Mouse (Mus musculus): ENCODE data around the gene Timm23. TPM values are rescaled to one million over a fixed set of nuclear protein-coding genes. Genes with fewer than 3 reads are reported as not detected.
"Not testable (repeated sequence)": the region's sequence is repeated elsewhere in the genome, so short reads cannot be mapped to it uniquely, and the experiment has no call there.

Timm23 gene
- total and polyA plus RNA-seq, 3 experiments = 425 to 431 TPM; not detected in 1

- peaks cover 4 to 46% of the 10 kb centered on the region in 2 experiments; a peak in 3 of 4 replicates for H3K36me3 ChIP-seq (ENCODE audit: control insufficient read depth in 1 of 2, insufficient read depth in 2 of 2, low read length in 2 of 2)
- no peak overlapping the region for H3K27ac ChIP-seq (ENCODE audit: control insufficient read depth, low read depth, low read length)
- no peak for DNase-seq (ENCODE audit: low read depth, low spot score)
These were observed 20.8 kb downstream of the Timm23 start for GRCm38 (mm10) chr14:32180861-32181260.

GRCm38 (mm10) chr14:32179393-32180195 lies 22.1 kb downstream of the Timm23 start:
- Histone ChIP-seq H3K9me3 (replicated peaks; ENCODE audit: insufficient read depth, low read length) (no peaks in the 10 kb centered on the region), H3K79me2 (ENCODE audit: control insufficient read depth, insufficient read depth, low read length, poor library complexity) (peaks cover 5% of the 10 kb centered on the region; the same call in 1 of the 2 replicates), H3K9ac (ENCODE audit: control insufficient read depth, low read depth, low read length, poor library complexity, severe bottlenecking) (no peak overlapping the region), H3K4me3 (ENCODE audit: control insufficient read depth in 1 of 2, insufficient read depth in 1 of 2, low read depth in 2 of 2, low read length in 2 of 2) (no peak overlapping the region), H3K27me3 (ENCODE audit: control insufficient read depth in 1 of 2, insufficient read depth in 2 of 2, low read length in 2 of 2) (no peaks in the 10 kb centered on the region), H3K4me1 (ENCODE audit: control insufficient read depth in 1 of 2, insufficient read depth in 2 of 2, low read length in 2 of 2) (peaks cover 0 to 3% of the 10 kb centered on the region in 2 experiments; a peak in 1 of 4 replicates), H3K27ac (ENCODE audit: control insufficient read depth, low read depth, low read length) (no peak overlapping the region), H3K36me3 (ENCODE audit: control insufficient read depth in 1 of 2, insufficient read depth in 2 of 2, low read length in 2 of 2) (peaks cover 12 to 44% of the 10 kb centered on the region in 2 experiments)
- no peak for DNase-seq (ENCODE audit: low read depth, low spot score)
- no peak for TF ChIP-seq ZC3H11A (IDR thresholded peaks at IDR 0.05; ENCODE audit: low read depth, low read length)
- TF ChIP-seq POLR2AphosphoS2 (IDR thresholded peaks at IDR 0.05; ENCODE audit: low read length) = peak; percentile 49; the same call in 1 of the 2 replicates
- peak; percentile 61 for TF ChIP-seq ZMIZ1 (IDR thresholded peaks at IDR 0.05; ENCODE audit: low read depth, low read length)
- no peak for TF ChIP-seq CTCF (IDR thresholded peaks at IDR 0.05 in 2 of 3, conservative IDR thresholded peaks at IDR 0.05 in 1 of 3; ENCODE audit: control insufficient read depth in 1 of 3, insufficient read depth in 1 of 3, low read depth in 2 of 3, low read length in 3 of 3, poor library complexity in 1 of 3, severe bottlenecking in 1 of 3)
- TF ChIP-seq NELFE (IDR thresholded peaks at IDR 0.05; ENCODE audit: low read depth, low read length) = no peak
- TF ChIP-seq POLR2A (IDR thresholded peaks at IDR 0.05; ENCODE audit: control insufficient read depth in 1 of 2, insufficient read depth in 1 of 2, low read depth in 1 of 2, low read length in 2 of 2, poor library complexity in 1 of 2) = peak in 1 of 2 experiments; percentile 47; a peak in 2 of 4 replicates

More at GRCm38 (mm10) chr14:32180861-32181260, 20.8 kb downstream of the Timm23 start:
- TF ChIP-seq POLR2AphosphoS5 (IDR thresholded peaks at IDR 0.05; ENCODE audit: borderline replicate concordance, low read depth, low read length) (peak; percentile 67; the same call in 1 of the 2 replicates), GABPA (IDR thresholded peaks at IDR 0.05; ENCODE audit: low read depth, low read length) (no peak)
- Histone ChIP-seq H3K9me3 (replicated peaks; ENCODE audit: insufficient read depth, low read length) (no peaks in the 10 kb centered on the region), H3K4me1 (ENCODE audit: control insufficient read depth in 1 of 2, insufficient read depth in 2 of 2, low read length in 2 of 2) (no peaks in the 10 kb centered on the region), H3K4me3 (ENCODE audit: control insufficient read depth in 1 of 2, insufficient read depth in 1 of 2, low read depth in 2 of 2, low read length in 2 of 2) (no peak overlapping the region), H3K79me2 (ENCODE audit: control insufficient read depth, insufficient read depth, low read length, poor library complexity) (peaks cover 5% of the 10 kb centered on the region; the same call in 1 of the 2 replicates), H3K9ac (ENCODE audit: control insufficient read depth, low read depth, low read length, poor library complexity, severe bottlenecking) (no peak overlapping the region), H3K27me3 (ENCODE audit: control insufficient read depth in 1 of 2, insufficient read depth in 2 of 2, low read length in 2 of 2) (no peaks in the 10 kb centered on the region)

DNA sequence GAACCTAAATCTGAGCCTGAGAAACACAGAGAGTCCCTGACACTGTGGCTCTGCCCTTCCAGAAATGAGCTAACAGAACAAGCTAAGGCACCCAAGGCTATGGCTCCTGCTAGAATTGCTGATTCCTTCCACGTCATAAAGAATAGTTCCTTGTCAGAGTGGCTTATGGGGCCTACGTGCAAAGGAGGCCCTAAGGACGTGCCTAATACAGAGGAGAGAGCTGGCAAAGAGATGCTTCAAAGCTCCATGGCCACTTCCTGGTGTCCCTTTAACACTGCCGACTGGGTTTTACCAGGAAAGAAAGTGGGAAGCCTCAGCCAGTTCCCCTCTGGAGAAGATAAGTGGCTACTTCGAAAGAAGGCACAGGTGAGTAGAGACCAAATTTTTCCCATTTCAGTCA lies 25.1 kb downstream of the Timm23 start:
- not testable (repeated sequence) for H3K9ac ChIP-seq (ENCODE audit: control insufficient read depth, low read depth, low read length, poor library complexity, severe bottlenecking); H3K4me3 ChIP-seq (ENCODE audit: control insufficient read depth in 1 of 2, insufficient read depth in 1 of 2, low read depth in 2 of 2, low read length in 2 of 2); H3K4me1 ChIP-seq (ENCODE audit: control insufficient read depth in 1 of 2, insufficient read depth in 2 of 2, low read length in 2 of 2); H3K27me3 ChIP-seq (ENCODE audit: control insufficient read depth in 1 of 2, insufficient read depth in 2 of 2, low read length in 2 of 2); DNase-seq (ENCODE audit: low read depth, low spot score); H3K27ac ChIP-seq (ENCODE audit: control insufficient read depth, low read depth, low read length); H3K9me3 ChIP-seq (replicated peaks; ENCODE audit: insufficient read depth, low read length); H3K79me2 ChIP-seq (ENCODE audit: control insufficient read depth, insufficient read depth, low read length, poor library complexity)
- H3K36me3 ChIP-seq (ENCODE audit: control insufficient read depth in 1 of 2, insufficient read depth in 2 of 2, low read length in 2 of 2) = peaks cover 12 to 35% of the 10 kb centered on the region in 2 experiments
